Mouse (Mus musculus) liver, postnatal 0 days (tissue): Measurements from ENCODE around the gene Lgals8.

Source experiments
- CTCF ChIP-seq: sonication (generic); IDR thresholded peaks from 2 replicates; pipeline ENCODE4 v1.5.1; 2016; ENCODE audit warnings: antibody characterized with exemption, low read depth
- EP300 ChIP-seq: IDR thresholded peaks from 2 replicates; pipeline ENCODE4 v1.6.1; 2016; ENCODE audit warnings: antibody characterized with exemption, low read depth, mild to moderate bottlenecking

- TF ChIP-seq CTCF (no peak), EP300 (no peak)
These were observed 8.0 kb downstream of the Lgals8 start for GRCm38 (mm10) chr13:12456711-12457110.
